Comparison of ENCODE assay signal across 16 mouse cellular contexts in genomic region chr11:75846589-75846988, GRCm38 (mm10). TPM values are rescaled to one million over a fixed set of nuclear protein-coding genes. Genes with fewer than 3 reads are reported as not detected.
DNase-seq lines count a peak whose midpoint lies in the region; ATAC-seq lines count a peak whose summit lies in the region.
"Had no signal": no experiment of that assay in that cellular context is flagged by ENCODE, and none has a peak within 500 bp of the region (broad histone marks: within the 10 kb centered on the region; RNA-seq: fewer than 3 reads in every experiment).

No protein-coding gene starts in this region.

- intact Hi-C loops in left cerebral cortex, postnatal 36 days (cut with DNase I): no loop called here

- H3K27ac ChIP-seq in neural tube, embryonic 15.5 days (replicated peaks): no peak overlapping the region
- H3K27ac ChIP-seq in hindbrain, embryonic 13.5 days: no peak overlapping the region
- H3K27ac ChIP-seq: embryonic facial prominence, embryonic 13.5 days; heart, embryonic 13.5 days; lung, embryonic 15.5 days had no signal

- no peaks in the 10 kb centered on the region for H3K9me3 ChIP-seq in neural tube, embryonic 15.5 days (replicated peaks)
- no peaks in the 10 kb centered on the region for H3K9me3 ChIP-seq in hindbrain, embryonic 13.5 days
- H3K9me3 ChIP-seq: embryonic facial prominence, embryonic 13.5 days; heart, embryonic 13.5 days; lung, embryonic 15.5 days; megakaryocyte, embryonic 14.5 days had no signal

- DNase-seq in neural tube, embryonic 10.5 days (ENCODE audit: extremely low spot score, low spot score): peak; percentile 54
- DNase-seq in adrenal gland, postnatal 14 days: peak; percentile 75
- no peak for DNase-seq in left cerebral cortex, postnatal 36 days (ENCODE audit: low spot score in 2 of 2)
- no peak for DNase-seq in gastrocnemius, postnatal 4 days (ENCODE audit: low spot score in 2 of 2)
- DNase-seq in kidney, postnatal 10 days: no peak
- DNase-seq: cerebellum, adult 2 months; gastrocnemius, postnatal 25 days; liver had no signal

- no peak overlapping the region for H3K9ac ChIP-seq in neural tube, embryonic 15.5 days (replicated peaks)
- H3K9ac ChIP-seq in hindbrain, embryonic 13.5 days: no peak overlapping the region
- H3K9ac ChIP-seq: embryonic facial prominence, embryonic 13.5 days; heart, embryonic 13.5 days; lung, embryonic 15.5 days had no signal

- no peak for ATAC-seq in neural tube, embryonic 15.5 days (ENCODE audit: low FRiP score)
- ATAC-seq in hindbrain, embryonic 13.5 days (ENCODE audit: low FRiP score): 0 out of 2 replicates have a peak, but pooled peaks have one; percentile 40
- ATAC-seq: forebrain, embryonic 14.5 days had no signal

- WGBS in neural tube, embryonic 15.5 days: 43% methylated on average over 7 of the region's 7 CpGs
- WGBS in hindbrain, embryonic 13.5 days: 32% methylated on average over 7 of the region's 7 CpGs

- no peaks in the 10 kb centered on the region for H3K27me3 ChIP-seq in neural tube, embryonic 15.5 days (replicated peaks)
- no peaks in the 10 kb centered on the region for H3K27me3 ChIP-seq in hindbrain, embryonic 13.5 days
- H3K27me3 ChIP-seq: lung, embryonic 15.5 days had no signal

- H3K4me2 ChIP-seq in neural tube, embryonic 15.5 days: no peak overlapping the region
- H3K4me2 ChIP-seq in hindbrain, embryonic 13.5 days: no peak overlapping the region
- H3K4me2 ChIP-seq: embryonic facial prominence, embryonic 13.5 days; heart, embryonic 13.5 days; lung, embryonic 15.5 days had no signal

- H3K36me3 ChIP-seq in neural tube, embryonic 15.5 days: no peaks in the 10 kb centered on the region
- no peaks in the 10 kb centered on the region for H3K36me3 ChIP-seq in hindbrain, embryonic 13.5 days
- H3K36me3 ChIP-seq: embryonic facial prominence, embryonic 13.5 days; heart, embryonic 13.5 days; lung, embryonic 15.5 days had no signal

- H3K4me3 ChIP-seq in neural tube, embryonic 15.5 days (replicated peaks): no peak overlapping the region
- H3K4me3 ChIP-seq in hindbrain, embryonic 13.5 days: no peak overlapping the region
- H3K4me3 ChIP-seq: embryonic facial prominence, embryonic 13.5 days; heart, embryonic 13.5 days; lung, embryonic 15.5 days had no signal

- H3K4me1 ChIP-seq in neural tube, embryonic 15.5 days: peaks cover 12% of the 10 kb centered on the region; the same call in 1 of the 2 replicates
- peaks cover 41% of the 10 kb centered on the region for H3K4me1 ChIP-seq in hindbrain, embryonic 13.5 days (replicated peaks)
- H3K4me1 ChIP-seq: lung, embryonic 15.5 days had no signal

RNA-seq across cellular contexts. Expression of gene Doc2b, which starts 50.7 kb away (rescaled TPM):
- 2.5 and 2.8 TPM in 2 replicates for polyA plus RNA-seq in neural tube, embryonic 15.5 days (2015; fragmentation: Nextera tagmentation; extraction: Ambion mirVana)
- total RNA-seq in adrenal gland, postnatal 14 days (2021): 12.3 and 16.4 TPM in 2 replicates
- 1.4 and 1.7 TPM in 2 replicates for polyA plus RNA-seq in hindbrain, embryonic 13.5 days (2015; fragmentation: Nextera tagmentation; extraction: Ambion mirVana)
- total RNA-seq in left cerebral cortex, postnatal 36 days (2021): 10 to 100 TPM; 14.7 to 25.3 TPM
- 1 to 10 TPM; 1.1 to 1.6 TPM for total RNA-seq in gastrocnemius, postnatal 4 days (2021)
- total RNA-seq: neutrophil, adult 5-6 weeks had no signal

Comparison
In these comparisons a context has a peak if more than half of its experiments do, and no peak if none do; other contexts are left out.
1. DNase-seq: peak in neural tube, embryonic 10.5 days (single experiment) and adrenal gland, postnatal 14 days (single experiment); none in left cerebral cortex, postnatal 36 days (0 of 2), gastrocnemius, postnatal 4 days (0 of 2) and kidney, postnatal 10 days (single experiment).